Mouse (Mus musculus) limb, embryonic 12.5 days (tissue): ENCODE data around the gene Lmo4. TPM values are rescaled to one million over a fixed set of nuclear protein-coding genes. Genes with fewer than 3 reads are reported as not detected.

Experiments used
- ATAC-seq: fragments of 200-750 bp; cut with Nextera tagmentation; 2 replicates; pipeline ENCODE4 v1.8.0; 2017; ENCODE audit warnings: low read depth, moderate TSS enrichment; ENCODE audit not compliant: insufficient number of reproducible peaks, insufficient read depth, low FRiP score, low TSS enrichment
- H3K27ac ChIP-seq: fragments of 300-500 bp; sonication (generic); 2 replicates; pipeline ENCODE4 v1.5.1; 2016; ENCODE audit warnings: mild to moderate bottlenecking, moderate library complexity
- H3K27me3 ChIP-seq: fragments of 300-500 bp; sonication (generic); 2 replicates; pipeline ENCODE4 v1.6.1; 2016; ENCODE audit warnings: mild to moderate bottlenecking, moderate library complexity
- H3K36me3 ChIP-seq: fragments of 300-500 bp; sonication (generic); 2 replicates; pipeline ENCODE4 v1.6.1; 2016; ENCODE audit warnings: mild to moderate bottlenecking, moderate library complexity
- H3K4me1 ChIP-seq: fragments of 300-500 bp; sonication (generic); replicated peaks from 2 replicates; pipeline ENCODE4 v1.6.1; 2016
- H3K4me2 ChIP-seq: fragments of 300-500 bp; sonication (generic); 2 replicates; pipeline ENCODE4 v1.6.1; 2016; ENCODE audit warnings: mild to moderate bottlenecking, moderate library complexity
- H3K4me3 ChIP-seq: fragments of 300-500 bp; sonication (generic); replicated peaks from 2 replicates; pipeline ENCODE4 v1.5.1; 2016; ENCODE audit warnings: mild to moderate bottlenecking
- H3K9ac ChIP-seq: fragments of 300-500 bp; sonication (generic); replicated peaks from 2 replicates; pipeline ENCODE4 v1.6.1; 2016; ENCODE audit warnings: mild to moderate bottlenecking, moderate library complexity
- H3K9me3 ChIP-seq: fragments of 300-500 bp; sonication (generic); 2 replicates; pipeline ENCODE4 v1.6.1; 2016; ENCODE audit warnings: mild to moderate bottlenecking, moderate library complexity
- WGBS: fragments of 180-500 bp; shearing (Covaris S2); methylation state at CpG from one replicate; pipeline ENCODE4 v1.1.7; 2016; 5-methylcytosine and 5-hydroxymethylcytosine counted together
- polyA plus RNA-seq: library from polyadenylated mRNA; unstranded; fragments of >200 nt; fragmentation: Nextera tagmentation; extraction: Ambion mirVana; gene quantifications from 2 replicates; pipeline ENCODE4 v1.2.1, GENCODE M21; 2016

Gene Lmo4
- 80.8 and 83.5 TPM in 2 replicates for polyA plus RNA-seq

DNA sequence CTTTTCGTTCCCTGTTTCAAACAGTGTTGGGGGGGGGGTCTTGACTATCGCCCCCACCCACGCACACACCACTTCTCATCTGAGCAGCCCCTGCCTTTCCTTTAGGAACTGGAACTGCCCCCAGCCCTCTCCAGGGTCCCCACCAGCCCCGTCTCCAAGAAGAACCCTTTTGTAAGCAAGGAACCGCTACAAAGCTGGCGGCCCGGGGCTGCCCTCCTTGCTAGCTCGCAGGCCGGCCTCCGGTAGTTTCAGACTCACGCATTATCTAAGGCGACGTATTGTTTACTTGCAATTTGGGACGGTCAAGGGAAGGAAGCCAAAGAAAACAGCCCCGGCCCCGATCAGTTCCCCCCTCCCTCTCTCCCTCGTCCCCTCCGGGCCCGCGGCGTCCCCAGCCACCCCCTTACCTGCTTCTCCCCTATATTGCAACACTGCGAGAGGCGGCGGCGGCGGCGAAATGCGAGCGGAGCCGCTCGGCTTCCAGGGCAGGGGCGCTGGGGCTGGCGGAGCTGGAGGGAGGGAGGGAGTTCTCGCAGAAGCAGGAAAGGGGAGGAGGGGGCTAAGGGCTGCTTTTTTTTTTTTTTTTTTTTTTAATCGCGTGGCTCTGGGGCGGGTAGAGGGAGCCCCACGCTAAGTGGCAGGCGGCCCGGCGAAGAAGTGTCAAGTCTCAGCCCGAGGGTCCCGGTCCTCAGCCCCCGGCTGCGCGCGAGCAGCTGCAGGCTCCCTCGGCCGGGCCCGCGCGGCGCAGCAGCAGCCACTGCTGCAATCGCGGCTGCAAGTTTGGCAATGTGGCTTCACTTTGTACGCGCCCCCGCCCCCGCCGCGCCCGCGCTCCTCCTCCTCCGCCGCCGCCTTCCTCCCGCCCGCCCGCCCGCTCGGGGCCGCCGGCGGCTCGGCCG lies at the start of gene Lmo4:
Gene Lmo4 (minus strand): TSS at position 808 of the 899 bp plus-strand sequence.
- peaks cover 26% of the 10 kb centered on the region for H3K4me1 ChIP-seq
- H3K27me3 ChIP-seq: no peaks in the 10 kb centered on the region
- peak within 1 kb of the TSS; percentile 81 for H3K4me3 ChIP-seq
- H3K9me3 ChIP-seq: no peaks in the 10 kb centered on the region
- peak within 1 kb of the TSS; percentile 100 for H3K27ac ChIP-seq
- ATAC-seq: peak; percentile 67
- WGBS: 1% methylated on average over 46 of the region's 76 CpGs
- peaks cover 18% of the 10 kb centered on the region for H3K36me3 ChIP-seq
- H3K9ac ChIP-seq: peak within 1 kb of the TSS; percentile 98
- peak within 1 kb of the TSS; percentile 93 for H3K4me2 ChIP-seq

DNA sequence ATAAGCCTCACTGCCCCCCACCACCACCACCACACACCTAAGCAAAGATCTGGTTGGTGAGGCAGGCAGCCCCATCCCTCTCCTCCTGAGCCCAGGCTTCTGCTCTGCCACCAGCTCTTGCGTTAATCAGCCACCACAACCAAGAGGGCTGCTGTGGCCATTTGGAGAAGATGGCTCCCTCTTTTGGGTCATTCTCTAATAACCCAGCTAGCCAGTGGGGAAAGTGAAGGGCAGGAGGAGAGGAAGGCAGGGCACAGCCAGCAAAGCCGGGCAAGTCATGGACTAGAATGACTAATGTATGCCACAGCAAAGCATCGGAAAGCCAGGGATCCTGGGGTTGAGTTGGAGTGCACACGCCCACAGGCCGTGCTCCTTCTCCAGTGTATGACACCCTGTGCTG lies 49.3 kb upstream of the Lmo4 start:
- ATAC-seq: no peak
- WGBS: 89% methylated on average over 5 of the region's 5 CpGs

DNA sequence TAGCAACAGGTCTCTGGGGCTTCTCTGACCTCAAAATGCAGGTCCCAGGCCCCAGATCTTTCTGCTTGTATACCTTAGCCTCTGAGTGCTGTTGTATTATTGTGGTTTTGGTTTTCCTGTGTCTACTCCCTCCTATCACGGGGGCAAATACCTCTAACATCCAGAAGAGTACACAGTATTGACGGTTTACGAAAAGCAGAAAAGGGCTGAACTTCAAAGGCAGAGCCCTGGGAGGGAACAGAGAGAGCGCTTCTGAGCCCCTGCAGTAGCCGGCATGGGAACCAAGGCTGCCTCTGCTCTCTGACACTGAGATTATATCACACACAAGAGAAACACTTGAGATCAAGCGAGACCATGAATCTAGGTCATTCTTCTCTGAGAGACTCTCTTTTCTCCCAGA lies 48.0 kb upstream of the Lmo4 start:
- no peak overlapping the region for H3K9ac ChIP-seq
- 61% methylated on average over 6 of the region's 6 CpGs for WGBS
- H3K36me3 ChIP-seq: no peaks in the 10 kb centered on the region

More for the DNA sequence above, 49.3 kb upstream of the Lmo4 start:
- H3K9me3 ChIP-seq: no peaks in the 10 kb centered on the region
- H3K9ac ChIP-seq: no peak overlapping the region
- H3K4me3 ChIP-seq: no peak overlapping the region
- H3K36me3 ChIP-seq: no peaks in the 10 kb centered on the region
- peaks cover 10% of the 10 kb centered on the region; the same call in 1 of the 2 replicates for H3K4me1 ChIP-seq
- H3K4me2 ChIP-seq: no peak overlapping the region
- no peak overlapping the region for H3K27ac ChIP-seq
- H3K27me3 ChIP-seq: no peaks in the 10 kb centered on the region

DNA sequence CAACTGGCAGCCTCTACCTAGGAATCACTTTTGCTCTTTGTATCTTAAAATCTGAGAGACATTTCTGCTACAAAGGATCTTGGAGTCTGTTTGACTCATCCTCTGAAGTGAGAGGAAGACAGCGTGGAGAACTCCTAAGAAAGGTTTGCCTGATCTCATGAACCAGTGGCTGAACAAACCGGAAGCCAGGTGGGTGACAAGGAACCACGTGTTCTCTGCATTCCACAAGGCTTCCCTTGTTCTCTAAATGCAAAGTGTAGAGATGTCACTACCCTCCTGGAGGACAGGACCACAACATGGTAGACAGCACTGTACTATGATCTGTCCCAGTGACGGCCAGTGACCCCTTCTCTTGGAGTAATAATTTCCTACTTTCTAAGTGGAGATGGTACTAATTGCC lies 47.1 kb upstream of the Lmo4 start:
- peaks cover 10% of the 10 kb centered on the region; the same call in 1 of the 2 replicates for H3K4me1 ChIP-seq
- H3K9ac ChIP-seq: no peak overlapping the region
- no peak overlapping the region for H3K4me3 ChIP-seq
- no peaks in the 10 kb centered on the region for H3K27me3 ChIP-seq
- ATAC-seq: no peak
- no peaks in the 10 kb centered on the region for H3K9me3 ChIP-seq
- no peak overlapping the region for H3K27ac ChIP-seq
- no peak overlapping the region for H3K4me2 ChIP-seq
- WGBS: 77% methylated on average over 4 of the region's 4 CpGs
- H3K36me3 ChIP-seq: no peaks in the 10 kb centered on the region

More for the DNA sequence above, 48.0 kb upstream of the Lmo4 start:
- Histone ChIP-seq H3K4me2 (no peak overlapping the region), H3K27me3 (no peaks in the 10 kb centered on the region), H3K4me3 (no peak overlapping the region), H3K9me3 (no peaks in the 10 kb centered on the region), H3K4me1 (peaks cover 10% of the 10 kb centered on the region; the same call in 1 of the 2 replicates), H3K27ac (no peak overlapping the region)
- no peak for ATAC-seq

DNA sequence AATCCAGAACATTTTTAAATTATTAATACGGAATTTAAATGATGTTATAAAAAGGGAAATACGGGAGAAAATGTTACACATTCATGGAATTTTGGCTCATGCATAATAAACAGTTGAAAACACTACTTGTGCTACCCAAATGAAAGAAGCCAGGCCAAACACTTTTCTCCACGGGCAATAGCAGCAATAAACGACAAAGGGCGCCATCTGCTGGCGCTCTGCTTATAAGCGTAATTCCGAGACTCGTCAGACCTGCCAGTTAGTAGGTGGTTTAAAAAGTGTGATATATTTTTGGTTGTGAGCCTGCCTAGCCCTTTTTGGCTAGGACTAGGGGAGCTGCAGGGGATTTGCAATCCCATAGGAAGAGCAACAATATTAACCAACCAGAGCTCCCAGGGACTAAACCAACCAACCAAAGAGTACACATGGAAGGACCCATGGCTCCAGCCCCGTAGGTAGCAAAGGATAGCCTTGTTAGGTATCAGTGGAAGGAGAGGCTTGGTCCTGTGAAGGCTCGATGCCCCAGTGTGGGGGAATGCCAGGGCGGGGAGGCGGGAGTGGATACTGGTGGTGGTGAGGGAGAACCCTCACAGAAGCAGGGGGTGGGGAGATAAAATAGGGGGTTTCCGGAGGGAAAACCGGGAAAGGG lies 37.1 kb upstream of the Lmo4 start:
- WGBS: 29% methylated on average over 15 of the region's 15 CpGs
- Histone ChIP-seq H3K4me1 (peaks cover 11% of the 10 kb centered on the region; the same call in 1 of the 2 replicates), H3K9me3 (no peaks in the 10 kb centered on the region), H3K9ac (no peak overlapping the region), H3K4me2 (no peak overlapping the region), H3K27ac (no peak overlapping the region), H3K27me3 (peaks cover 4% of the 10 kb centered on the region; the same call in 1 of the 2 replicates), H3K4me3 (no peak overlapping the region), H3K36me3 (no peaks in the 10 kb centered on the region)
- ATAC-seq: no peak

DNA sequence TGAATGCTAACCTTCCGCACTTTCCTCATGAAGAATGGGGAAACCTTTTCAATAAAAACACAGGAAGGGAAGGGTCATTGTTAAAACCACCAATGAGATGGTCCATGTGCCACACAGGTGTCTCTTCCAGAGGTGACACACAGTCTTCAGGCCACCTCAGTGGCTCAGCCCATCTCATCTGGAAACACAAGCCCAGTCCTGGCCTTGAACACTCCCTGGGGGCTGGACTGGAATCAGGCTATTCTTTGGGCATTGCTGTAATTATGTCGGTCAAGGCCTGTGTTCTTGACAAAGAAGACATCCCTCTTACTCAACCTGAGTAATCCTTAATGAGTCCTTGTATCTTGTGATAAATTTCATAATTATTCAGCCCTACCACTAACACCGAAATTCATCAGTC lies 36.1 kb upstream of the Lmo4 start:
- H3K27ac ChIP-seq: no peak overlapping the region
- 81% methylated on average over 3 of the region's 3 CpGs for WGBS
- no peak overlapping the region for H3K4me3 ChIP-seq
- no peak for ATAC-seq
- H3K27me3 ChIP-seq: peaks cover 4% of the 10 kb centered on the region; the same call in 1 of the 2 replicates
- H3K9me3 ChIP-seq: no peaks in the 10 kb centered on the region
- H3K4me1 ChIP-seq: peaks cover 11% of the 10 kb centered on the region; the same call in 1 of the 2 replicates
- no peaks in the 10 kb centered on the region for H3K36me3 ChIP-seq
- H3K9ac ChIP-seq: no peak overlapping the region
- H3K4me2 ChIP-seq: no peak overlapping the region

DNA sequence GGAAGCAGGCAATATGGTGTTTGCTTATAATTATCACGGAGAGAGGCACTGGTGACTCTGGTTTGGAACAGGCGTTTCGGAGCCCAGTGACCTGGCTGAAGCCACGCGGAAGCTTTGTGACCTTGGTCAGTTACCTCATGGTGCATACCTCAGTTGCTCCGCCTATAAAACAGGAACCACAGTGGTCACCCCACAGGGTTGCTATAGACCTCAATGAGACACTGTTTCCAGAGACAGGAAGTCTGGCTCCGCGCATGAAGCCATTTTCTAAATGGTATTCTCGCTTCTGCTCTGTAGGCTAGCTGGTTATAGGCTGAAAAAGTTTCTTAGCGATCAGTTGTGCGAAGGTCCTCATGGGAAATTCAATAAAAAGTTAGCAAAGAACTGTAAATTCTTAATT lies 33.5 kb upstream of the Lmo4 start:
- 71% methylated on average over 11 of the region's 11 CpGs for WGBS
- Histone ChIP-seq H3K4me1 (peaks cover 11% of the 10 kb centered on the region; the same call in 1 of the 2 replicates), H3K36me3 (no peaks in the 10 kb centered on the region), H3K4me2 (no peak overlapping the region; the same call in 1 of the 2 replicates), H3K27me3 (peaks cover 4% of the 10 kb centered on the region; the same call in 1 of the 2 replicates), H3K9ac (no peak overlapping the region), H3K9me3 (no peaks in the 10 kb centered on the region), H3K27ac (peak overlapping the region; percentile 76), H3K4me3 (no peak overlapping the region)
- 0 out of 2 replicates have a peak, but pooled peaks have one; percentile 29 for ATAC-seq

DNA sequence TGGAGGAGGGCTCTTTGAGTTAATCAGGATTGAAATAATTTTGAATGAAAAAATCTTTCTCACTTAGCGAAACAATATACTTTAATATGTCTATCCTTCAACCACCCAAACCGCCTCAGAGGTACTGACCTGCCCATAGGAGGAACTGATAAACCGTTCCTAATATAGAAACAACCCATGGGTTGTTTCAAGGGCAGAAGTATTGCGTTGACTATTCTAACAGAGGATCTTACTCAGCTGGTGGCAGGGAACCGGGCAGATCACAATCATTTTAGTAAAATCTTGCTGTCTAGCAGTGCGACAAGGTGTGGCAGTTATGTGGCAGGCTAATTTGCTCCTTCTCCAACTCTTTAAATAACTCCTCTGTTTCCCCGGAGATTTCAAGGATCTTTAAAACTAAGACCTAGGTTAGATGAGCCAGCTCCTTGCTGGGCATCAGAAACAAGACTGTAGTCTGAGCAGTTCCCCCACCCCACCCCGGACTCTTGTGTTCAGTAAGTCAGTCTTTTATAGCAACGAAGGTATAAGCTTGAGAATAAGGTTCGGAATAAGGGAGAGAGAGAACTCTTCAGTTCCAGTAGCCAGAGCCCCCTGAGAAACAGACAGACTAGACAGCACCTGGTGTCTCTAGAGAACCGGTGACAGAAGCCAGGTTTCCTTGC lies 27.5 kb upstream of the Lmo4 start:
- H3K4me2 ChIP-seq: no peak overlapping the region
- H3K9me3 ChIP-seq: no peaks in the 10 kb centered on the region
- no peak overlapping the region for H3K4me3 ChIP-seq
- H3K27ac ChIP-seq: no peak overlapping the region
- no peaks in the 10 kb centered on the region; the same call in 1 of the 2 replicates for H3K4me1 ChIP-seq
- ATAC-seq: no peak
- H3K27me3 ChIP-seq: no peaks in the 10 kb centered on the region
- 87% methylated on average over 11 of the region's 11 CpGs for WGBS
- no peaks in the 10 kb centered on the region for H3K36me3 ChIP-seq
- no peak overlapping the region for H3K9ac ChIP-seq

DNA sequence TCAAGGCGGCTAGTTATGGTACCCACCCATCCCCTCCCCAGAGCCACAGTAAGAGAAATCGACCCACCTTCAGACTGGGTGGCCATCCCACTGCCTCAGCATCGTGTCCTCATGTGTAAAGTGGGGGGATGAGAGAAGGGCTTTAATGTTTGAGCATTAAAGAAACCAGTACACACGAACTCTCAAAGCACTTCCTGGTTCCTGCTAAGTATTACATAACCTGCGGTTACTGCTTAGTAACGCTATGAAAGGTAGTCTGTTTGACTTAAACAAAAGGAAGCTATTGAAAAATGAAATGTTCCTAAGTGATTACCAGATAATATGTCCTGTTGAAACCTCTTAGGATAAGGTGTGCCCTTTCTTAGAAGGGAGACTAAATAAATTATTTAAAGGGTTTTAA lies 26.9 kb upstream of the Lmo4 start:
- Histone ChIP-seq H3K9ac (no peak overlapping the region), H3K27ac (no peak overlapping the region), H3K4me1 (no peaks in the 10 kb centered on the region; the same call in 1 of the 2 replicates), H3K4me2 (no peak overlapping the region), H3K27me3 (no peaks in the 10 kb centered on the region), H3K4me3 (no peak overlapping the region), H3K36me3 (no peaks in the 10 kb centered on the region), H3K9me3 (no peaks in the 10 kb centered on the region)
- no peak for ATAC-seq
- 77% methylated on average over 6 of the region's 6 CpGs for WGBS

DNA sequence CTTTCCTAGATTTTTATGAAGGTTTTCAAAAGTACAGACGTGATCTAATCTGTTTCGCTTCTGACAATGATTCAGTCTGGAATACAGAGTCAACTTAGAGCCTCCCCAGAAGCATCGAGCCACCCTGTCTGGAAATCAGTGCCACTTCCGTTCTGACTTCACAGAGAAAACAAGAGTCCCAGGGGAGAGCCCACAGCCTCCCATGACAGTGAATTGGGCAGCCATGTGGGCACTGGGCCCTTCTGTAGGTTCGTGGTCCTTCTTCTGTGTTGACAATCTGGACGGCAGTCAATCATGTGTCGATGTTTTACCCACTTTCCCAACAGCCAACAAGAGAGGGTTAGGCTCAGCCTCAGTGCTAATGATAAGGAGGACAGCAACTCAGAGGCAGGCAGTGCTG lies 26.4 kb upstream of the Lmo4 start:
- Histone ChIP-seq H3K27me3 (no peaks in the 10 kb centered on the region), H3K36me3 (no peaks in the 10 kb centered on the region), H3K9me3 (no peaks in the 10 kb centered on the region), H3K4me1 (no peaks in the 10 kb centered on the region; the same call in 1 of the 2 replicates), H3K27ac (no peak overlapping the region), H3K4me3 (no peak overlapping the region), H3K9ac (no peak overlapping the region), H3K4me2 (no peak overlapping the region)
- 89% methylated on average over 7 of the region's 7 CpGs for WGBS
- ATAC-seq: no peak

DNA sequence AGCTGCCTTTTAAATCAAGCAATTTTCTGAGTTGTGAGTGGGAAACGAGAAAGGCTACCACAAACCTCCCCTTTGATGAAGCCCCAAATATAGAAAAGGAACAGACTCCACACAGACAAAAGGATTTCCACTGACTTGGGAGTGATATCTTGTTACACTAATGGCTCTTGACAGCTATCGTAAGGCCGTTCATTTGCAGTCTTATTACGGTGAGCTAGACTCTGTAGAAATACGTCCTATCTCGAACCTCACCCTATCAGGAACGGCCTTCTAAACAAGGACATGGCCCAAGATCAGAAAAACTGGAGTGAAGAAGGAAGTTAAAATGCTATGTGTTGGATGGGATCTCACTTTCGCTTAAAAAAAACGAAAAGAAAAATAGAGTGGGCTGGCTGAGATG lies 25.0 kb upstream of the Lmo4 start:
- whole genome bisulfite sequencing: 73% methylated on average over 9 of the region's 9 CpGs
- no peaks in the 10 kb centered on the region for H3K9me3 ChIP-seq
- H3K9ac ChIP-seq: no peak overlapping the region
- no peak overlapping the region for H3K4me2 ChIP-seq
- H3K4me1 ChIP-seq: peaks cover 5% of the 10 kb centered on the region
- no peaks in the 10 kb centered on the region for H3K36me3 ChIP-seq
- ATAC-seq: no peak
- H3K4me3 ChIP-seq: no peak overlapping the region
- no peak overlapping the region for H3K27ac ChIP-seq
- no peaks in the 10 kb centered on the region for H3K27me3 ChIP-seq
